ENCODE assay signal across 11 mouse cellular contexts in genomic region chr5:81640118-81640517, GRCm38 (mm10).
DNase-seq lines count a peak whose midpoint lies in the region; ATAC-seq and TF ChIP-seq lines count a peak whose summit lies in the region.
"Had no signal": no experiment of that assay in that cellular context is flagged by ENCODE, and none has a peak within 500 bp of the region (broad histone marks: within the 10 kb centered on the region; RNA-seq: fewer than 3 reads in every experiment).

No protein-coding gene starts in this region.

- no peak overlapping the region for H3K4me3 ChIP-seq in hindbrain, embryonic 14.5 days (replicated peaks; ENCODE audit: low read length)
- no peak overlapping the region for H3K4me3 ChIP-seq in hindbrain, embryonic 16.5 days (ENCODE audit: low read length)
- no peak overlapping the region for H3K4me3 ChIP-seq in midbrain, embryonic 14.5 days (replicated peaks; ENCODE audit: low read depth, low read length)
- H3K4me3 ChIP-seq in midbrain, embryonic 10.5 days = no peak overlapping the region
- H3K4me3 ChIP-seq in neural tube, embryonic 15.5 days (replicated peaks) = no peak overlapping the region
- no peak overlapping the region for H3K4me3 ChIP-seq in lung, adult 2 months (replicated peaks; ENCODE audit: extremely low read depth, low read depth, low read length)
- H3K4me3 ChIP-seq: intestine, embryonic 15.5 days; liver, embryonic 15.5 days had no signal

- DNase-seq in cerebellum, adult 9-10 months = no peak
- no peak for DNase-seq in hindbrain, embryonic 14.5 days (ENCODE audit: low spot score)
- peak; percentile 21 for DNase-seq in midbrain, embryonic 14.5 days
- no peak for DNase-seq in midbrain, embryonic 10.5 days (ENCODE audit: low spot score)
- no peak for DNase-seq in lung, adult 2 months
- DNase-seq: B cell, adult 2 months had no signal

- no peak overlapping the region for H3K27ac ChIP-seq in hindbrain, embryonic 14.5 days
- no peak overlapping the region for H3K27ac ChIP-seq in hindbrain, embryonic 16.5 days (ENCODE audit: low read depth, low read length)
- no peak overlapping the region for H3K27ac ChIP-seq in midbrain, embryonic 14.5 days (replicated peaks; ENCODE audit: low read depth, low read length)
- H3K27ac ChIP-seq in midbrain, embryonic 10.5 days (replicated peaks) = no peak overlapping the region
- H3K27ac ChIP-seq in neural tube, embryonic 15.5 days (replicated peaks) = no peak overlapping the region
- H3K27ac ChIP-seq: intestine, embryonic 15.5 days; liver, embryonic 15.5 days had no signal

- no peaks in the 10 kb centered on the region for H3K9me3 ChIP-seq in hindbrain, embryonic 14.5 days (ENCODE audit: control insufficient read depth, low read length)
- H3K9me3 ChIP-seq in hindbrain, embryonic 16.5 days (ENCODE audit: control insufficient read depth, low read length) = no peaks in the 10 kb centered on the region
- H3K9me3 ChIP-seq in midbrain, embryonic 14.5 days (ENCODE audit: control insufficient read depth, low read length) = no peaks in the 10 kb centered on the region
- no peaks in the 10 kb centered on the region for H3K9me3 ChIP-seq in midbrain, embryonic 10.5 days (replicated peaks)
- no peaks in the 10 kb centered on the region for H3K9me3 ChIP-seq in neural tube, embryonic 15.5 days (replicated peaks)
- H3K9me3 ChIP-seq: intestine, embryonic 15.5 days; liver, embryonic 15.5 days had no signal

- H3K36me3 ChIP-seq in hindbrain, embryonic 14.5 days (replicated peaks; ENCODE audit: control insufficient read depth, insufficient read depth) = no peaks in the 10 kb centered on the region
- no peaks in the 10 kb centered on the region for H3K36me3 ChIP-seq in hindbrain, embryonic 16.5 days (ENCODE audit: control insufficient read depth, insufficient read depth, low read length)
- no peaks in the 10 kb centered on the region for H3K36me3 ChIP-seq in midbrain, embryonic 14.5 days (ENCODE audit: control insufficient read depth, insufficient read depth, low read length)
- no peaks in the 10 kb centered on the region for H3K36me3 ChIP-seq in midbrain, embryonic 10.5 days
- H3K36me3 ChIP-seq in neural tube, embryonic 15.5 days = no peaks in the 10 kb centered on the region
- H3K36me3 ChIP-seq: intestine, embryonic 15.5 days; liver, embryonic 15.5 days had no signal

- 37% methylated on average over 4 of the region's 4 CpGs for WGBS in hindbrain, embryonic 14.5 days
- 37% methylated on average over 4 of the region's 4 CpGs for WGBS in hindbrain, embryonic 16.5 days
- WGBS in midbrain, embryonic 14.5 days = 50% methylated on average over 4 of the region's 4 CpGs
- 76% methylated on average over 4 of the region's 4 CpGs for WGBS in midbrain, embryonic 10.5 days
- WGBS in neural tube, embryonic 15.5 days = 25% methylated on average over 4 of the region's 4 CpGs
- 66% methylated on average over 4 of the region's 4 CpGs for WGBS in lung, adult 2 months

- H3K4me1 ChIP-seq in hindbrain, embryonic 14.5 days (replicated peaks; ENCODE audit: control insufficient read depth, insufficient read depth, low read length) = 0 out of 2 replicates have a peak, but pooled peaks cover 6% of the 10 kb centered on the region
- 0 out of 2 replicates have a peak, but pooled peaks cover 2% of the 10 kb centered on the region for H3K4me1 ChIP-seq in hindbrain, embryonic 16.5 days (ENCODE audit: control insufficient read depth, insufficient read depth, low read depth, low read length)
- H3K4me1 ChIP-seq in midbrain, embryonic 14.5 days (ENCODE audit: control insufficient read depth, insufficient read depth, low read length) = no peaks in the 10 kb centered on the region
- no peaks in the 10 kb centered on the region for H3K4me1 ChIP-seq in midbrain, embryonic 10.5 days
- peaks cover 4% of the 10 kb centered on the region; the same call in 1 of the 2 replicates for H3K4me1 ChIP-seq in neural tube, embryonic 15.5 days
- H3K4me1 ChIP-seq in lung, adult 2 months (ENCODE audit: control insufficient read depth, insufficient read depth, low read length) = no peaks in the 10 kb centered on the region
- H3K4me1 ChIP-seq: intestine, embryonic 15.5 days; liver, embryonic 15.5 days had no signal

- H3K27me3 ChIP-seq in hindbrain, embryonic 14.5 days (ENCODE audit: control insufficient read depth, insufficient read depth, low read length) = no peaks in the 10 kb centered on the region
- no peaks in the 10 kb centered on the region for H3K27me3 ChIP-seq in hindbrain, embryonic 16.5 days (replicated peaks; ENCODE audit: control insufficient read depth, insufficient read depth, low read length)
- H3K27me3 ChIP-seq in midbrain, embryonic 14.5 days (ENCODE audit: control insufficient read depth, insufficient read depth, low read length) = no peaks in the 10 kb centered on the region
- no peaks in the 10 kb centered on the region for H3K27me3 ChIP-seq in midbrain, embryonic 10.5 days (ENCODE audit: low read depth, poor library complexity, severe bottlenecking)
- H3K27me3 ChIP-seq in neural tube, embryonic 15.5 days (replicated peaks) = no peaks in the 10 kb centered on the region
- H3K27me3 ChIP-seq: intestine, embryonic 15.5 days; liver, embryonic 15.5 days had no signal

- 0 out of 2 replicates have a peak, but pooled peaks have one; percentile 10 for ATAC-seq in cerebellum, adult (ENCODE audit: insufficient number of reproducible peaks, low FRiP score, low TSS enrichment)
- 0 out of 2 replicates have a peak, but pooled peaks have one; percentile 57 for ATAC-seq in hindbrain, embryonic 14.5 days (ENCODE audit: low FRiP score)
- ATAC-seq in hindbrain, embryonic 16.5 days = no peak
- no peak for ATAC-seq in midbrain, embryonic 14.5 days (ENCODE audit: low FRiP score, low TSS enrichment)
- ATAC-seq in neural tube, embryonic 15.5 days (ENCODE audit: low FRiP score) = 0 out of 2 replicates have a peak, but pooled peaks have one; percentile 40
- ATAC-seq: intestine, embryonic 15.5 days had no signal

- no peak overlapping the region for H3K4me2 ChIP-seq in hindbrain, embryonic 14.5 days (replicated peaks)
- no peak overlapping the region for H3K4me2 ChIP-seq in hindbrain, embryonic 16.5 days (ENCODE audit: low read length)
- H3K4me2 ChIP-seq in midbrain, embryonic 14.5 days (ENCODE audit: low read length) = no peak overlapping the region
- H3K4me2 ChIP-seq in neural tube, embryonic 15.5 days = no peak overlapping the region
- H3K4me2 ChIP-seq: intestine, embryonic 15.5 days; liver, embryonic 15.5 days had no signal

- no peak for TF ChIP-seq POLR2A in lung, adult 2 months (IDR thresholded peaks at IDR 0.05; ENCODE audit: borderline replicate concordance, extremely low read depth, low read depth, low read length)

- no peak for TF ChIP-seq CTCF in lung, adult 2 months (IDR thresholded peaks at IDR 0.05; ENCODE audit: insufficient read depth, low read length)

- no peak overlapping the region for H3K9ac ChIP-seq in hindbrain, embryonic 14.5 days
- H3K9ac ChIP-seq in hindbrain, embryonic 16.5 days (ENCODE audit: low read depth, low read length) = no peak overlapping the region
- H3K9ac ChIP-seq in midbrain, embryonic 14.5 days (replicated peaks; ENCODE audit: low read length) = no peak overlapping the region
- H3K9ac ChIP-seq in neural tube, embryonic 15.5 days (replicated peaks) = no peak overlapping the region
- H3K9ac ChIP-seq: intestine, embryonic 15.5 days; liver, embryonic 15.5 days had no signal

Comparison
In these comparisons a context has a peak if more than half of its experiments do, and no peak if none do; other contexts are left out.
1. ATAC-seq: peak in cerebellum, adult (single experiment), hindbrain, embryonic 14.5 days (single experiment) and neural tube, embryonic 15.5 days (single experiment); none in hindbrain, embryonic 16.5 days (single experiment) and midbrain, embryonic 14.5 days (single experiment).